Mouse (Mus musculus) kidney, postnatal 36 days (tissue): Measurements from ENCODE around the gene Mical2.
A peak's percentile ranks its signal among the peaks of the same experiment; 100 is the strongest.

Source experiments
- DNase-seq, 2 experiments: peaks; one replicate each; pipeline ENCODE4 v3.0.0; 2021 to 2022; ENCODE audit warnings: mixed read lengths in 2 of 2

Mical2 gene

GRCm38 (mm10) chr7:112369977-112370376 is 144.3 kb downstream of the Mical2 start:
- DNase-seq: no peak

- DNase-seq: no peak
Observed at GRCm38 (mm10) chr7:112371387-112371786, 145.7 kb downstream of the Mical2 start.

- DNase-seq: peak; percentile 88 to 93
Observed at GRCm38 (mm10) chr7:112374035-112374434, 148.4 kb downstream of the Mical2 start.

- DNase-seq: no peak
Observed at GRCm38 (mm10) chr7:112375062-112375461, 149.4 kb downstream of the Mical2 start.

GRCm38 (mm10) chr7:112375900-112376299 is 150.2 kb downstream of the Mical2 start:
- peak in 1 of 2 experiments; percentile 34 for DNase-seq

- DNase-seq: no peak
Observed at GRCm38 (mm10) chr7:112376611-112377010, 151.0 kb downstream of the Mical2 start.

- DNase-seq: peak; percentile 78 to 93
Observed at GRCm38 (mm10) chr7:112377314-112377713, 151.7 kb downstream of the Mical2 start.

- no peak for DNase-seq
Observed at GRCm38 (mm10) chr7:112378056-112378455, 152.4 kb downstream of the Mical2 start.

- DNase-seq: no peak
Observed at GRCm38 (mm10) chr7:112378476-112378875, 152.8 kb downstream of the Mical2 start.

GRCm38 (mm10) chr7:112386521-112386920 is 160.9 kb downstream of the Mical2 start:
- no peak for DNase-seq

- DNase-seq: no peak
Observed at GRCm38 (mm10) chr7:112387876-112388275, 162.2 kb downstream of the Mical2 start.

GRCm38 (mm10) chr7:112388363-112388875 is 162.8 kb downstream of the Mical2 start:
- DNase-seq: no peak

- DNase-seq: no peak
Observed at GRCm38 (mm10) chr7:112389611-112390251, 164.1 kb downstream of the Mical2 start.

GRCm38 (mm10) chr7:112390252-112390936 is 164.7 kb downstream of the Mical2 start:
- DNase-seq: no peak

- no peak for DNase-seq
Observed at GRCm38 (mm10) chr7:112390937-112391605, 165.4 kb downstream of the Mical2 start.

GRCm38 (mm10) chr7:112397786-112398185 is 172.1 kb downstream of the Mical2 start:
- no peak for DNase-seq

- DNase-seq: no peak
Observed at GRCm38 (mm10) chr7:112399425-112400170, 173.9 kb downstream of the Mical2 start.

- peak; percentile 83 to 93 for DNase-seq
Observed at GRCm38 (mm10) chr7:112400175-112400574, 174.5 kb downstream of the Mical2 start.

- peak; percentile 37 to 41 for DNase-seq
Observed at GRCm38 (mm10) chr7:112405061-112405460, 179.4 kb downstream of the Mical2 start.

GRCm38 (mm10) chr7:112405578-112405977 is 179.9 kb downstream of the Mical2 start:
- no peak for DNase-seq

- DNase-seq: no peak
Observed at GRCm38 (mm10) chr7:112407597-112407996, 181.9 kb downstream of the Mical2 start.

GRCm38 (mm10) chr7:112409991-112410390 is 184.3 kb downstream of the Mical2 start:
- DNase-seq: no peak

- DNase-seq: peak; percentile 45 to 54
Observed at GRCm38 (mm10) chr7:112413286-112413685, 187.6 kb downstream of the Mical2 start.
